Mouse (Mus musculus) erythroblast, embryonic 14.5 days (primary cell): ENCODE measurements around the gene Neu2. TPM values are rescaled to one million over a fixed set of nuclear protein-coding genes. Genes with fewer than 3 reads are reported as not detected.

Source experiments
- H3K27me3 ChIP-seq: 2 replicates; pipeline ENCODE4 v1.6.1; 2012; ENCODE audit warnings: inconsistent platforms; ENCODE audit not compliant: control insufficient read depth
- H3K36me3 ChIP-seq: 2 replicates; pipeline ENCODE4 v1.6.1; 2012; ENCODE audit warnings: mild to moderate bottlenecking, inconsistent platforms; ENCODE audit not compliant: control insufficient read depth
- H3K4me1 ChIP-seq: 2 replicates; pipeline ENCODE4 v1.6.1; 2012; ENCODE audit warnings: inconsistent platforms; ENCODE audit not compliant: control insufficient read depth
- H3K4me3 ChIP-seq: replicated peaks from 2 replicates; pipeline ENCODE3; 2012; ENCODE audit warnings: moderate library complexity, mild to moderate bottlenecking, inconsistent platforms
- H3K9me3 ChIP-seq: 2 replicates; pipeline ENCODE4 v1.6.1; 2012; ENCODE audit warnings: low read length, inconsistent platforms, mixed read lengths; ENCODE audit not compliant: control insufficient read depth
- GATA1 ChIP-seq: IDR thresholded peaks from 2 replicates; pipeline ENCODE4 v1.6.1; 2012; ENCODE audit warnings: low read length, inconsistent platforms, mixed read lengths
- TAL1 ChIP-seq: IDR thresholded peaks from 3 replicates; pipeline ENCODE4 v1.6.1; 2012; ENCODE audit warnings: low read length, inconsistent platforms, mixed read lengths
- polyA plus RNA-seq: library from polyadenylated mRNA; stranded (reverse); fragments of >175 nt; gene quantifications from 2 replicates; pipeline ENCODE4 v1.2.3, GENCODE M21; 2012

Gene Neu2
- polyA plus RNA-seq, 1 experiment, result not detected

DNA sequence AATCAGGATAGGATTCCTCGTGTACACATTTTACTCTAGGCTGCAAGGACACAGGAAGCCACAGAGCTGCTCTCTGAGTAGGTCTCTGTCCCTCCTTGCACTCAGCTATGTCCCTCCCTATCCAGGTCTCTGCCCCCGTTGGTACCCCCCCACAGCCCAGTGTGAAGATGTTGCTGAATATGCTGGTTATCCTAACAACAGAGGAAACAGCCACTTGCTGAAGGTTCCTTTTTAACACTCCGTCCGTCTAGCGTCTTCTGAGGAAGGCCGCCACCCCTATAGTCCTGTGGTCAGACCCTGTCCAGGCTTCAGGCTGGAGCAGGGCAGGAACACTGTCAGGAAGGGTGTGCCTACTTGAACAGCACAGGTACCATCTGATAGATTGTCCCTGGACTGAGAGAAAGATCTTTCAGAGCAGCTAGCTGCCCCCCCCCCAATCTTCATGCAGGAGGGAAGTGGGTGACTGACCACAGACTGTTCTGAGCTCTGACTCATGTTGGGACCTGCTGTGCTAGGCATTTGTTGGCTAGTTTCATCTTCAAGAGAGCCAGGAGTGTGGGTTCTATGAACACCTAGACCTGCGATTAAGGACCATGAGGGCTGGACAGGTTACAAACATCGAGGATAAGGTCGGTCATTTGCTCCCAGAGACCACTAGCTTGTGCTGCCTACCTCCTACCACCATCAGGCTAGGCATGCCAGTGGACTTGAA, 111.6 kb downstream of the Neu2 start:
- H3K4me3 ChIP-seq, result peak overlapping the region; percentile 63
- no peaks in the 10 kb centered on the region for H3K9me3 ChIP-seq
- H3K4me1 ChIP-seq, result peaks cover 78% of the 10 kb centered on the region
- no peaks in the 10 kb centered on the region for H3K27me3 ChIP-seq
- H3K36me3 ChIP-seq, result peaks cover 2% of the 10 kb centered on the region; the same call in 1 of the 2 replicates
- no peak for TF ChIP-seq TAL1
- no peak for TF ChIP-seq GATA1

DNA sequence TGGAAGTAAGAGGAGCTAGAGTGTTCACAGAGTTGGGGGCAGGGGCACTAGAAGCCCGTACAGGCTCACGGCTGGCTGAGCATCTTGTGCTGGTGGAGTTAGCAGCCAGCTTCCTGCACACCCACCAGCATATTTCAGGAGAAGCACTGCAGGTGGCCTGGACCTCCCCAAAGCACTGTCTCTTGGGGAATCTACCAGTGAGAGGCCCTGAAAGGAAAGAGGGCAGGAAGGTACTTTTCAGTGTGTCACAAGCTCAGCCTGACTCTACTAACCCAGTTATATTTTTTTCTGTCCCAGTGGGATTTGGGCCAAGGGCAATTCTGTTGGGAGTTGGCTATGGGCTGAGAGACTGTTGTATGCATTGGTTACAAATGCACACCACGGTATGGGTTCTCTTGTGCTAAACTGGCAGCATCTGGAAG, 112.2 kb downstream of the Neu2 start:
- H3K36me3 ChIP-seq, result peaks cover 2% of the 10 kb centered on the region; the same call in 1 of the 2 replicates
- peaks cover 79% of the 10 kb centered on the region for H3K4me1 ChIP-seq
- peak overlapping the region; percentile 63 for H3K4me3 ChIP-seq
- TF ChIP-seq GATA1, result no peak
- no peak for TF ChIP-seq TAL1
- no peaks in the 10 kb centered on the region for H3K9me3 ChIP-seq
- no peaks in the 10 kb centered on the region for H3K27me3 ChIP-seq

DNA sequence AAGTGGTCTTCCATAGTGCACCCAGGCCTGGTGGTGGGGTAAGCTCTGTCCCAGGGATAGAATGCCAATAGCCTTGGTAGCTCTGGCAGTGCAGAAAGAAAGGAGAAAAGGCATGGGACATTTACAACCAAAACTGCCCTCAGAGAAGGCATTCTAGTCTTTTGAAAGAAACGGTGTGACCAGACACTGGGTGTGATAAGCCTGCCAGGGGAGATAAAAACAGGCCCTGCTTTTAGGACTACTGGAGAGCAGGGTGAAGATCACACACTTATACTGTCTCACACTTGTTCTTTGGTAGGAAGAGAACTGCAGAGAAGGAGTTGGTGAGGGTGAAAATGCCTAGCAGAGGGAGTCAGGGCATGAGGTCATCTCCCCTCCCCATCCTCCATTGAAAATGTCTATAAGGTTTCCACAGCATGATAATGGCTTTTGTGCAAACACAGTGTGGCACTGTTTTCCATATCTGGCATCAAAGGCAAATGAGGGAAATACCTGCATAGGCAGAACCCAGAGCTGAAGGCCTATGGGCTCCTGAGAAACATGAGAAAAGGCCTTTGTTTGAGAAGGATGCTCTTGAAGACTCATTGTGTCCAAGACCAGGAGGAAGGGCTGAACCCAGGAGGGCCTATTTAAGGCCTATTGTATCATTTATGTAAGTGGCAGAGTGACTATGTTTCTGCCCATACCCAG, 114.4 kb downstream of the Neu2 start:
- H3K4me3 ChIP-seq, result no peak overlapping the region
- TF ChIP-seq TAL1 (no peak), GATA1 (peak; percentile 52)
- no peaks in the 10 kb centered on the region for H3K9me3 ChIP-seq
- H3K27me3 ChIP-seq, result no peaks in the 10 kb centered on the region
- H3K4me1 ChIP-seq, result peaks cover 98% of the 10 kb centered on the region
- peaks cover 5% of the 10 kb centered on the region; the same call in 1 of the 2 replicates for H3K36me3 ChIP-seq

DNA sequence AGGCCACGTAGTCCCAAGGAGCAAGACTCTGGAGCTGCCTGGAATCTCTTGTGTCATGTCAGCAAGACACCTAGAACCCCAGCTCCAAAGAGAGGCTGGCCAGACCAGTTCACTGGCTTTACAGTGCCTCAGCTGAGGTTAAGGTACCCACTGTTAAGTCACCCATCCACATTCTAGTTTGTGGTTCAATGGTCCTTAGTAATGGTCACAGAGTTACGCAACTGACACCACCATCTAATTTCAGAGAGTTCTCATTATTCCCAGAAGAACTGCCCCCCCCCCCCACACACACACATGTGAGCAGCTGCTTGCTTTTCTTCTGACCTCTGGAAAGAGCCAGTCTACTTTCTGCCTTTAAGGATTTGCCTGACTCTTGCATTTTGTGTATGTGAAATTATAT, 115.1 kb downstream of the Neu2 start:
- H3K9me3 ChIP-seq, result no peaks in the 10 kb centered on the region
- H3K4me3 ChIP-seq, result no peak overlapping the region
- peaks cover 98% of the 10 kb centered on the region for H3K4me1 ChIP-seq
- TF ChIP-seq GATA1 (no peak), TAL1 (no peak)
- H3K27me3 ChIP-seq, result no peaks in the 10 kb centered on the region
- peaks cover 5% of the 10 kb centered on the region; the same call in 1 of the 2 replicates for H3K36me3 ChIP-seq

DNA sequence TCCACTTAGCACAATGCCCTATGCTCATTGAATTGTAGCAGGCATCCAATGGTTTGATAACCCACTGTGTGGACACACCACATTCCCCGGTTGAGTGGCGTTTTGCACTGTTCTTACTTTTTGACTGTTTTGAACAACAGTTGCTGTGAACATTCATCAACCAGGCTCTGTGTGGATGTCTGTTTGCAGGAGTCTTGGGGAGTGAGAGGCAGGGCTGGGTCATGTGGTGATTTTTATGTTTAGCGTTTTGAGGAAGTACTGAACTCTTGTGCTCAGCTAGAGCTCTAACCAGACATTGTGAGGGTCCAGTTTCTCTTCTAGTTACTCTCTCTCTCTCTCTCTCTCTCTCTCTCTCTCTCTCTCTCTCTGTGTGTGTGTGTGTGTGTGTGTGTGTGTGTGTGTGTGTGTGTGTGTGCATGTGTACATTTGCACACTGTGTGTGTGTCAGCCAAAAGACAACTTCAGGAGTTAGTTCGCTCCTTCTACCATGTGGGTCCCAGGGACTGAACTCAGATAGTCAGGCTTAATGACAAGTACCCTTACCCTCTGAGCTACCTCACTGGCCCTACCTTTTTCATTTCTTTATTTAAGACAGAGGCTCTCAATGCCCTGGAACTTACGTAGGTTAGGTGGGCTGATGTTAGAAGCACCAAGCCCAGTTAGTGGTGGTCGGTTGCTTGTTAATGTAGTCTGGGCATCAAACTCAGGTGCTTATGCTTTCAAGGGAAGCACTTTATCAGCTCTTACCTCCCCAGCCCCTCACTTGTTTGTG, 115.8 kb downstream of the Neu2 start:
- no peak overlapping the region for H3K4me3 ChIP-seq
- no peaks in the 10 kb centered on the region for H3K27me3 ChIP-seq
- no peaks in the 10 kb centered on the region for H3K9me3 ChIP-seq
- TF ChIP-seq TAL1 (no peak), GATA1 (no peak)
- H3K36me3 ChIP-seq, result peaks cover 5% of the 10 kb centered on the region; the same call in 1 of the 2 replicates
- H3K4me1 ChIP-seq, result peaks cover 98% of the 10 kb centered on the region

GRCm38 (mm10) chr1:87626344-87626743, 116.7 kb downstream of the Neu2 start:
- Histone ChIP-seq H3K27me3 (no peaks in the 10 kb centered on the region), H3K36me3 (peaks cover 5% of the 10 kb centered on the region; the same call in 1 of the 2 replicates), H3K9me3 (no peaks in the 10 kb centered on the region), H3K4me1 (peaks cover 97% of the 10 kb centered on the region), H3K4me3 (no peak overlapping the region)
- no peak for TF ChIP-seq TAL1
- TF ChIP-seq GATA1, result no peak

DNA sequence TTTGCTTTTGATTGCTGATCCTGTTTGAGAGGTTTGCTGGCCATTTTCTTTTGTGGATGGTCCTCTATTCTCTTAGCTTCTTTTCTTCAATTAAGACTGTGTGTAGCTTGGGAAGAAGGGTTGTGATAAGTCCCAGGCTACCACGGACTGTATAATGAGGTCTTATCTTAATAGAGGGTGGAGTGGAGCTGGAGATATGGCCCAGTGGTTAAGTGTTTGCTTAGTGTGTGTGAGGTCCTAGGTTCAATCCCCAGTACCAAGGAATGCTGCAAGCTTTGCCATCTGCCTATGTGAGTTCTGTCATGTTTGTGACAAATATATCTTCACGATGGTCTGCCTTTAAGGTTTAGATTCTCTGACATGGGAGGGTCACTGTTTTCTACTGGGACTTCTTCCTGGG, 118.4 kb downstream of the Neu2 start:
- TF ChIP-seq GATA1, result no peak
- TF ChIP-seq TAL1, result no peak
- H3K9me3 ChIP-seq, result no peaks in the 10 kb centered on the region
- no peaks in the 10 kb centered on the region for H3K27me3 ChIP-seq
- peaks cover 99% of the 10 kb centered on the region for H3K4me1 ChIP-seq
- no peak overlapping the region for H3K4me3 ChIP-seq
- H3K36me3 ChIP-seq, result peaks cover 3% of the 10 kb centered on the region; the same call in 1 of the 2 replicates

- peaks cover 7% of the 10 kb centered on the region for H3K36me3 ChIP-seq
- 0 out of 2 replicates have a peak, but pooled peaks have one; percentile 21 for TF ChIP-seq GATA1
- no peak for TF ChIP-seq TAL1
- H3K27me3 ChIP-seq, result no peaks in the 10 kb centered on the region
- peaks cover 83% of the 10 kb centered on the region for H3K4me1 ChIP-seq
- H3K4me3 ChIP-seq, result no peak overlapping the region
- no peaks in the 10 kb centered on the region for H3K9me3 ChIP-seq
Measured at GRCm38 (mm10) chr1:87631584-87631983, 121.9 kb downstream of the Neu2 start.

DNA sequence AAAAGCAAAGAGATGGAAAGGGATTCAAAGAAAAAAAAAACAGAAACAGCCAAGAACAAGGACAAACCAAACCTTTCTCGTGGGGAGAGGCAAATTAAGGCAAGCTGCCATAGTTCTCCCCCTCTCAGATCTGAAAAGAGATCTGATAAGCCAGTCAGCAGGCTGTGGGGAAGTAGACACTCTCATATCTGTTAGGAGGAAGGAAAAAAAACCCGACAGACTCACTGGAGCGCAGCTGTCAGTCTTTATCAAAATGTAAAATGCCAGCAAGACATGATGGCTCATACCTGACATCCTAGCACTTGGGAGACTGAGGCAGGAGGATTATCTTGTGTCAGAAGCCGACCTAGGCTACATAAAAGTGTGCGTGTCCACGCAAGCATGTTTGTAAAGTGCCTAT, 122.5 kb downstream of the Neu2 start:
- H3K36me3 ChIP-seq, result peaks cover 6% of the 10 kb centered on the region
- no peak overlapping the region for H3K4me3 ChIP-seq

More for the DNA sequence above, 122.5 kb downstream of the Neu2 start:
- Histone ChIP-seq H3K27me3 (no peaks in the 10 kb centered on the region), H3K4me1 (peaks cover 83% of the 10 kb centered on the region), H3K9me3 (no peaks in the 10 kb centered on the region)
- peak; percentile 74 for TF ChIP-seq GATA1
- no peak for TF ChIP-seq TAL1
